Mouse (Mus musculus): ENCODE data around the gene Fgf18. TPM values are rescaled to one million over a fixed set of nuclear protein-coding genes. Genes with fewer than 3 reads are reported as not detected.
A peak's percentile ranks its signal among the peaks of the same experiment; 100 is the strongest.

Fgf18 gene
- total and polyA plus RNA-seq, 2 experiments from 2014 or later: 5.2 to 8.1 TPM

GRCm38 (mm10) chr11:33180701-33181116 is 33.5 kb upstream of the Fgf18 start:
- no peaks in the 10 kb centered on the region for H3K9me3 ChIP-seq (ENCODE audit: low read length)
- H3K36me3 ChIP-seq (ENCODE audit: insufficient read depth): no peaks in the 10 kb centered on the region
- WGBS: 5% methylated on average over 18 of the region's 18 CpGs
- peaks cover 19% of the 10 kb centered on the region for H3K27me3 ChIP-seq (ENCODE audit: insufficient read depth, low read length)
- no peak for ATAC-seq
- H3K4me2 ChIP-seq (ENCODE audit: low read depth): peak overlapping the region; percentile 31
- H3K27ac ChIP-seq (ENCODE audit: low read depth, low read length): no peak overlapping the region
- H3K9ac ChIP-seq: no peak overlapping the region
- no peak for DNase-seq
- H3K4me1 ChIP-seq (ENCODE audit: insufficient read depth): 0 out of 2 replicates have a peak, but pooled peaks cover 4% of the 10 kb centered on the region
- TF ChIP-seq CTCF (IDR thresholded peaks at IDR 0.05; ENCODE audit: low read depth): no peak
- H3K4me3 ChIP-seq (ENCODE audit: low read depth, low read length): no peak overlapping the region

- no peak overlapping the region for H3K27ac ChIP-seq (ENCODE audit: low read depth, low read length)
- H3K4me2 ChIP-seq (ENCODE audit: low read depth): no peak overlapping the region
- no peak for TF ChIP-seq CTCF (IDR thresholded peaks at IDR 0.05; ENCODE audit: low read depth)
- H3K9me3 ChIP-seq (ENCODE audit: low read length): no peaks in the 10 kb centered on the region
- no peak overlapping the region for H3K4me3 ChIP-seq (ENCODE audit: low read depth, low read length)
- ATAC-seq: no peak
- H3K27me3 ChIP-seq (ENCODE audit: insufficient read depth, low read length): peaks cover 21% of the 10 kb centered on the region
- WGBS: 15% methylated on average over 1 of the region's 1 CpGs
- no peak overlapping the region for H3K9ac ChIP-seq
- 0 out of 2 replicates have a peak, but pooled peaks cover 4% of the 10 kb centered on the region for H3K4me1 ChIP-seq (ENCODE audit: insufficient read depth)
- DNase-seq: no peak
- H3K36me3 ChIP-seq (ENCODE audit: insufficient read depth): no peaks in the 10 kb centered on the region
Observed at GRCm38 (mm10) chr11:33179802-33180201, 32.6 kb upstream of the Fgf18 start.

- no peak overlapping the region for H3K9ac ChIP-seq
- H3K9me3 ChIP-seq (ENCODE audit: low read length): no peaks in the 10 kb centered on the region
- H3K4me1 ChIP-seq (ENCODE audit: insufficient read depth): 0 out of 2 replicates have a peak, but pooled peaks cover 4% of the 10 kb centered on the region
- no peak overlapping the region for H3K4me3 ChIP-seq (ENCODE audit: low read depth, low read length)
- ATAC-seq: peak; percentile 85
- no peaks in the 10 kb centered on the region for H3K36me3 ChIP-seq (ENCODE audit: insufficient read depth)
- H3K27me3 ChIP-seq (ENCODE audit: insufficient read depth, low read length): peaks cover 21% of the 10 kb centered on the region
- 35% methylated on average over 20 of the region's 20 CpGs for WGBS
- no peak overlapping the region for H3K27ac ChIP-seq (ENCODE audit: low read depth, low read length)
- no peak overlapping the region for H3K4me2 ChIP-seq (ENCODE audit: low read depth)
- peak; percentile 92 for TF ChIP-seq CTCF (IDR thresholded peaks at IDR 0.05; ENCODE audit: low read depth)
- DNase-seq: peak; percentile 82
Observed at GRCm38 (mm10) chr11:33176525-33177245, 29.5 kb upstream of the Fgf18 start.

- WGBS: 74% methylated on average over 2 of the region's 3 CpGs
- ATAC-seq: no peak
Observed at GRCm38 (mm10) chr11:33175768-33176167, 28.6 kb upstream of the Fgf18 start.

GRCm38 (mm10) chr11:33170489-33170888 is 23.3 kb upstream of the Fgf18 start:
- Histone ChIP-seq H3K9ac (no peak overlapping the region), H3K27ac (ENCODE audit: low read depth, low read length) (no peak overlapping the region), H3K36me3 (ENCODE audit: insufficient read depth) (no peaks in the 10 kb centered on the region), H3K27me3 (ENCODE audit: insufficient read depth, low read length) (no peaks in the 10 kb centered on the region; the same call in 1 of the 2 replicates), H3K9me3 (ENCODE audit: low read length) (no peaks in the 10 kb centered on the region), H3K4me1 (ENCODE audit: insufficient read depth) (no peaks in the 10 kb centered on the region), H3K4me3 (ENCODE audit: low read depth, low read length) (no peak overlapping the region), H3K4me2 (ENCODE audit: low read depth) (no peak overlapping the region)
- peak; percentile 68 for TF ChIP-seq CTCF (IDR thresholded peaks at IDR 0.05; ENCODE audit: low read depth)
- DNase-seq (peak; percentile 44), ATAC-seq (no peak)
- 12% methylated on average over 9 of the region's 9 CpGs for WGBS

More at GRCm38 (mm10) chr11:33175768-33176167, 28.6 kb upstream of the Fgf18 start:
- Histone ChIP-seq H3K4me3 (ENCODE audit: low read depth, low read length) (no peak overlapping the region), H3K27me3 (ENCODE audit: insufficient read depth, low read length) (peaks cover 13% of the 10 kb centered on the region; the same call in 1 of the 2 replicates), H3K9ac (no peak overlapping the region), H3K4me2 (ENCODE audit: low read depth) (no peak overlapping the region), H3K27ac (ENCODE audit: low read depth, low read length) (no peak overlapping the region), H3K4me1 (ENCODE audit: insufficient read depth) (0 out of 2 replicates have a peak, but pooled peaks cover 4% of the 10 kb centered on the region), H3K9me3 (ENCODE audit: low read length) (no peaks in the 10 kb centered on the region), H3K36me3 (ENCODE audit: insufficient read depth) (no peaks in the 10 kb centered on the region)
- no peak for DNase-seq
- no peak for TF ChIP-seq CTCF (IDR thresholded peaks at IDR 0.05; ENCODE audit: low read depth)

- DNase-seq (peak; percentile 100), ATAC-seq (peak; percentile 96)
- Histone ChIP-seq H3K36me3 (ENCODE audit: insufficient read depth) (peaks cover 24% of the 10 kb centered on the region), H3K27me3 (ENCODE audit: insufficient read depth, low read length) (no peaks in the 10 kb centered on the region), H3K9ac (peak within 1 kb of the TSS; percentile 93), H3K9me3 (ENCODE audit: low read length) (no peaks in the 10 kb centered on the region), H3K4me1 (ENCODE audit: insufficient read depth) (peaks cover 15% of the 10 kb centered on the region; the same call in 1 of the 2 replicates), H3K4me2 (ENCODE audit: low read depth) (peak within 1 kb of the TSS; percentile 65), H3K27ac (ENCODE audit: low read depth, low read length) (peak within 1 kb of the TSS; percentile 99), H3K4me3 (ENCODE audit: low read depth, low read length) (peak within 1 kb of the TSS; percentile 87)
- 3% methylated on average over 49 of the region's 49 CpGs for WGBS
- no peak for TF ChIP-seq CTCF (IDR thresholded peaks at IDR 0.05; ENCODE audit: low read depth)
Observed at GRCm38 (mm10) chr11:33162998-33163506, 15.9 kb upstream of the Fgf18 start, which contains the start of gene Npm1. Gene Npm1, minus strand, starts transcription at chr11:33163206.
